Mouse (Mus musculus) myocyte (in vitro differentiated cells): ENCODE measurements around the gene Fnbp1l. TPM values are rescaled to one million over a fixed set of nuclear protein-coding genes. Genes with fewer than 3 reads are reported as not detected.
A peak's percentile ranks its signal among the peaks of the same experiment; 100 is the strongest.

Experiments used
- H3K27me3 ChIP-seq: one replicate; pipeline ENCODE4 v1.6.1; 2011; ENCODE audit not compliant: control insufficient read depth, insufficient read depth, insufficient read length
- H3K36me3 ChIP-seq: one replicate; pipeline ENCODE4 v1.6.1; 2011; ENCODE audit not compliant: control insufficient read depth, insufficient read depth
- H3K4me2 ChIP-seq: one replicate; pipeline ENCODE4 v1.6.1; 2011; ENCODE audit warnings: low read depth, control low read depth
- H3K4me3 ChIP-seq: one replicate; pipeline ENCODE4 v1.5.1; 2011; ENCODE audit warnings: mild to moderate bottlenecking, control low read depth, moderate library complexity
- H3K79me2 ChIP-seq: one replicate; pipeline ENCODE4 v1.6.1; 2011; ENCODE audit not compliant: control insufficient read depth, insufficient read depth
- H3ac ChIP-seq: one replicate; pipeline ENCODE4 v1.6.1; 2011; ENCODE audit not compliant: control insufficient read depth, insufficient read length
- CEBPB ChIP-seq: IDR thresholded peaks from 2 replicates; pipeline ENCODE4 v1.6.1; 2011; ENCODE audit warnings: mild to moderate bottlenecking, moderate library complexity; ENCODE audit not compliant: poor library complexity, insufficient read depth, severe bottlenecking
- E2F4 ChIP-seq: IDR thresholded peaks from one replicate; pipeline ENCODE4 v1.6.1; 2011; ENCODE audit warnings: mild to moderate bottlenecking, control low read depth, moderate library complexity; ENCODE audit not compliant: insufficient read depth
- MAX ChIP-seq: IDR thresholded peaks from one replicate; pipeline ENCODE4 v1.6.1; 2011; ENCODE audit warnings: low read depth, mild to moderate bottlenecking, control low read depth
- MYOD1 ChIP-seq, 3 experiments: IDR thresholded peaks; one replicate each; pipeline ENCODE4 v1.6.1; 2011; ENCODE audit warnings: control low read depth in 2 of 3, low read depth in 2 of 3, mild to moderate bottlenecking in 2 of 3, moderate library complexity in 1 of 3; ENCODE audit not compliant: insufficient read length in 2 of 3, control insufficient read depth in 1 of 3
- MYOG ChIP-seq, 3 experiments: IDR thresholded peaks; one replicate each; pipeline ENCODE4 v1.6.1; 2011; ENCODE audit warnings: control low read depth in 2 of 3, low read depth in 2 of 3, mild to moderate bottlenecking in 2 of 3; ENCODE audit not compliant: insufficient read length in 2 of 3, control insufficient read depth in 1 of 3, insufficient read depth in 1 of 3
- POLR2A ChIP-seq: IDR thresholded peaks from one replicate; pipeline ENCODE4 v1.6.1; 2011; ENCODE audit warnings: low read depth, mild to moderate bottlenecking, control low read depth, moderate library complexity; ENCODE audit not compliant: insufficient read length
- POLR2AphosphoS2 ChIP-seq: IDR thresholded peaks from one replicate; pipeline ENCODE4 v1.6.1; 2011; ENCODE audit warnings: low read depth, control low read depth; ENCODE audit not compliant: insufficient read length
- REST ChIP-seq: IDR thresholded peaks from one replicate; pipeline ENCODE4 v1.6.1; 2011; ENCODE audit warnings: mild to moderate bottlenecking, control low read depth, moderate library complexity; ENCODE audit not compliant: insufficient read depth, insufficient read length
- SRF ChIP-seq: IDR thresholded peaks from one replicate; pipeline ENCODE4 v1.6.1; 2011; ENCODE audit warnings: low read depth; ENCODE audit not compliant: control insufficient read depth, insufficient read length
- TCF12 ChIP-seq: IDR thresholded peaks from one replicate; pipeline ENCODE4 v1.6.1; 2011; ENCODE audit warnings: mild to moderate bottlenecking, control low read depth; ENCODE audit not compliant: poor library complexity, insufficient read depth, severe bottlenecking
- TCF3 ChIP-seq: IDR thresholded peaks from one replicate; pipeline ENCODE4 v1.6.1; 2011; ENCODE audit warnings: low read depth, control low read depth; ENCODE audit not compliant: insufficient read length
- USF1 ChIP-seq: IDR thresholded peaks from one replicate; pipeline ENCODE4 v1.6.1; 2011; ENCODE audit warnings: low read depth, mild to moderate bottlenecking, control low read depth, moderate library complexity
- polyA plus RNA-seq: library from polyadenylated mRNA; unstranded; fragments of >200 nt; fragmentation: generic; extraction: Trizol; gene quantifications from one replicate; pipeline ENCODE4 v1.2.1, GENCODE M21; 2012; ENCODE audit warnings: missing spikeins

The Fnbp1l gene
- polyA plus RNA-seq = 8.6 TPM

- no peaks in the 10 kb centered on the region for H3K27me3 ChIP-seq
- peaks cover 46% of the 10 kb centered on the region for H3K79me2 ChIP-seq
- TF ChIP-seq MYOG (IDR thresholded peaks at IDR 0.05; ENCODE audit: control insufficient read depth in 1 of 3, insufficient read depth in 1 of 3, insufficient read length in 2 of 3, low read depth in 2 of 3) (no peak), POLR2AphosphoS2 (peak; percentile 66), POLR2A (peak; percentile 85)
- peak within 1 kb of the TSS; percentile 65 for H3K4me3 ChIP-seq
- H3K36me3 ChIP-seq = no peaks in the 10 kb centered on the region
- peak within 1 kb of the TSS; percentile 89 for H3ac ChIP-seq
- peak within 1 kb of the TSS; percentile 94 for H3K4me2 ChIP-seq
Measured at GRCm38 (mm10) chr3:122618991-122619930, at the start of gene Fnbp1l. TSS of gene Fnbp1l (minus strand) at chr3:122619715.

DNA sequence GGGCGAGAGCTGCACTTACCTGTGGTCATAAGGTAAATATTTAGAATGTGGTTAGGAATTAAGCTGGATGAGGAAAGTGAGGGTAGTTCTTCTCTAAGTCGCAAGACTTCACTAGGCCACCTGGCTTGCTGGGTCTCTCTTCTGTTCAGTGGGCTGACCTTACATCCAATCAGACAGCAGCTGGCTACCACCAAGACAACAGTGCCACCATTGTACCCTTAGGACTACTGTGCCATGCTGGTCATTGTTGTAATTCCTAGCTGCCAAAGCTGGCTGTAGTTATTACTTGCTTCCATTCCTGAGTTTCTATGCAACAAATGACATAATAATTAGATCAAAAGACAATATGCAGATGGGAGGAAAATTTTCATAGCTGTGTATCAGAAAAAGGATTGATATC is 41.3 kb upstream of the Fnbp1l start:
- Histone ChIP-seq H3K27me3 (no peaks in the 10 kb centered on the region), H3ac (no peak overlapping the region), H3K4me2 (no peak overlapping the region), H3K4me3 (no peak overlapping the region), H3K79me2 (no peaks in the 10 kb centered on the region), H3K36me3 (no peaks in the 10 kb centered on the region)
- TF ChIP-seq MYOD1 (IDR thresholded peaks at IDR 0.05; ENCODE audit: control insufficient read depth in 1 of 3, insufficient read length in 2 of 3, low read depth in 2 of 3) (no peak), MYOG (IDR thresholded peaks at IDR 0.05; ENCODE audit: control insufficient read depth in 1 of 3, insufficient read depth in 1 of 3, insufficient read length in 2 of 3, low read depth in 2 of 3) (no peak), REST (no peak), USF1 (no peak), TCF12 (no peak), MAX (no peak), SRF (no peak), POLR2A (no peak), TCF3 (no peak), CEBPB (no peak), E2F4 (no peak), POLR2AphosphoS2 (no peak)

DNA sequence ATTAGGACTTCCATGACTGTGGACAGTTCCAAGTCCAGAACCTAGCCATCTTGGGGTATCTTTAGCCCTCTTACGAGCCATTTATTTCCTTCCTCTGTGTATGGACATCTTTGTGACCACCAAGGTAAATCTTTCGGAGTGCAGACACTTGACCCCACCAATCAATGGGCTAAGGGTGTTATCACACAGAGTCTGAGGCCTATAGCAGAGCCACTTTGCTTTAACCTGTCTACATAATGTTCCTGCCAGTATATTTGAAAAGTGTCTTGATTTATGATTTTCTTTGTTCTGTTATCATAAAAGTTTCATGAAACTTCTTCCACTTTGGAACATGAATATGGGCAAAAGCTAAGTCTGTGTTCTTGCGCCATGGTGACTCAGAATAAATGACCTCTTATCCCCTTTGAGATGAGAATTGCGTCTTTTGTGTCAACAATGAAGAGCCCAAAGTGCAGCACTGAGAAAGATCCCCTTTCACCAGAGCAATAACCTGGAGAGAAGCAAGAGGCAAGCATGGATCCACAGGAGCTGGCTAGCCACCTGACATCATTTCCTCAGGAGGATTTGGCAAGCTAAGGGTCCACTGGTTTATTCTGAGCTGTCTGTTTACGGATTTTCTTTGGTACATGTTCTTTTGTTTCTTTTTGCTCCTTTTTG is 39.9 kb upstream of the Fnbp1l start:
- Histone ChIP-seq H3K27me3 (no peaks in the 10 kb centered on the region), H3K79me2 (no peaks in the 10 kb centered on the region), H3ac (no peak overlapping the region), H3K4me3 (no peak overlapping the region), H3K36me3 (no peaks in the 10 kb centered on the region), H3K4me2 (no peak overlapping the region)
- TF ChIP-seq MYOG (IDR thresholded peaks at IDR 0.05; ENCODE audit: control insufficient read depth in 1 of 3, insufficient read depth in 1 of 3, insufficient read length in 2 of 3, low read depth in 2 of 3) = no peak

- H3K79me2 ChIP-seq = no peaks in the 10 kb centered on the region
- no peak overlapping the region for H3ac ChIP-seq
- H3K36me3 ChIP-seq = no peaks in the 10 kb centered on the region
- no peak overlapping the region for H3K4me2 ChIP-seq
- H3K4me3 ChIP-seq = no peak overlapping the region
- no peaks in the 10 kb centered on the region for H3K27me3 ChIP-seq
- TF ChIP-seq MYOD1 (IDR thresholded peaks at IDR 0.05; ENCODE audit: control insufficient read depth in 1 of 3, insufficient read length in 2 of 3, low read depth in 2 of 3) (no peak), MAX (no peak), E2F4 (no peak), TCF12 (no peak), SRF (no peak), CEBPB (no peak), USF1 (no peak), TCF3 (no peak), REST (no peak), MYOG (IDR thresholded peaks at IDR 0.05; ENCODE audit: control insufficient read depth in 1 of 3, insufficient read depth in 1 of 3, insufficient read length in 2 of 3, low read depth in 2 of 3) (no peak), POLR2AphosphoS2 (no peak), POLR2A (no peak)
Measured at GRCm38 (mm10) chr3:122647195-122647837, 27.8 kb upstream of the Fnbp1l start.
